8 mouse cellular contexts compared by ENCODE assay signal in the genomic region with DNA sequence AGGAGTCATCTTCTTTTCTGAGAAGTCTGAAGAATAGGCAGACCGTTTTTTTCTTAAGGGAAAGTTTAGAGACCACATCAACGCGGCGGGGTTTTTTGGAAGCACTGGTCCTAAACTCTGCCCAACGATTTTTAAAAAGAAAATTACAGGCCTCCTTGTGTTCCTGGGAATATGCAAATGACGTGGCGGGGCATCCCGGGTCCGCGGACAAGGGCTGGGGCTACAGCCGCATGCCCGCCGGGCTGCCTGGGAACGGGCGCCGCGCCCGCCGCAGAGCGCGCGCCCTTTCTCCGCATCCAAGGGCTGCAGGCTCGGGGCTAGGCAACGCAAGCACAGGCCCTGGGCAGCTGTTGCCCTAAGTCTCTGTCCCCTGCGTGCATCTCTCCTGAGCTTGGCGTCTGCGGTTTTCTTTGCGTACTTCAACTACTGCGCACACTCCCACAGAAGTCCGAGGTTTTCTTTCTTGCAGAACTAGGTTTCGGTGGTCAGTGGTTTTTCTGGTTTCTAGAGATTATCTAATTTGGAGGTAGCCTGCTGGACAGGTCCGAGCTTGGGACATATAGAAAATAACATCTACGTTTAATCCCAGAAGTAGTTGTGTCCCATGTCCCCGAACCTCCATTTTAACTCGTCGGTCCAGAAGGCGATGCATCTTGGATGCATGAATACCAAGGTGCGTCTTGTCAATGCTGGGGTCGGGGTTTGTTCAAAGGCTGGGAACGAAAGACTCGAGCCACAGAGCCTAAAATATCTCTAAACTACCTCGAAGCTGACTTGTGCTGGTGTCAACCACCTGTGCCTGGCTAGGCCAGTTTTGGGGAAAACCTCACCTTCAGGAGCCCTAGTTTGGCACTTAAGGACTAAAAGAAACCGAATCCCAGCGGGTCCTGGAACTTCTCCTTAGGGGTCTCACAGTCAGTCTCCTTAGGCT. TPM values are rescaled to one million over a fixed set of nuclear protein-coding genes. Genes with fewer than 3 reads are reported as not detected.
A peak's percentile ranks its signal among the peaks of the same experiment; 100 is the strongest.
DNase-seq lines count a peak whose midpoint lies in the region; ATAC-seq lines count a peak whose summit lies in the region.

No protein-coding gene starts in this region.

- peaks cover 61% of the 10 kb centered on the region for H3K4me1 ChIP-seq in heart, embryonic 10.5 days
- peaks cover 45% of the 10 kb centered on the region for H3K4me1 ChIP-seq in limb, embryonic 13.5 days
- 0 out of 2 replicates have a peak, but pooled peaks cover 4% of the 10 kb centered on the region for H3K4me1 ChIP-seq in stomach, embryonic 16.5 days (ENCODE audit: control insufficient read depth, insufficient read depth, low read length)

- ATAC-seq in limb, embryonic 13.5 days (ENCODE audit: low FRiP score, low read depth): no peak
- no peak for ATAC-seq in stomach, embryonic 16.5 days (ENCODE audit: insufficient read depth, low FRiP score)
- ATAC-seq in erythroid progenitor cell, adult 5-6 weeks (replicated peaks; ENCODE audit: low FRiP score, poor library complexity, severe bottlenecking): no peak

- H3K36me3 ChIP-seq in heart, embryonic 10.5 days: peaks cover 15% of the 10 kb centered on the region; the same call in 1 of the 2 replicates
- H3K36me3 ChIP-seq in limb, embryonic 13.5 days: no peaks in the 10 kb centered on the region
- H3K36me3 ChIP-seq in stomach, embryonic 16.5 days (ENCODE audit: control insufficient read depth, insufficient read depth, low read length): no peaks in the 10 kb centered on the region

- no peak for DNase-seq in heart, embryonic 10.5 days (ENCODE audit: low spot score)
- no peak for DNase-seq in heart, adult 9 months (ENCODE audit: low spot score in 2 of 2)
- peak; percentile 27 for DNase-seq in R1 (ENCODE audit: low read depth, low spot score)
- DNase-seq in forelimb bud, embryonic 11.5 days (ENCODE audit: low read depth, low spot score): peak; percentile 26
- no peak for DNase-seq in left cerebral cortex, adult 18-20 months (ENCODE audit: low spot score in 2 of 2)

- no peaks in the 10 kb centered on the region for H3K9me3 ChIP-seq in heart, embryonic 10.5 days
- no peaks in the 10 kb centered on the region for H3K9me3 ChIP-seq in limb, embryonic 13.5 days
- H3K9me3 ChIP-seq in stomach, embryonic 16.5 days (replicated peaks; ENCODE audit: control insufficient read depth, low read length): no peaks in the 10 kb centered on the region

- WGBS in heart, embryonic 10.5 days: 4% methylated on average over 45 of the region's 45 CpGs
- WGBS in limb, embryonic 13.5 days: 5% methylated on average over 45 of the region's 45 CpGs
- 6% methylated on average over 45 of the region's 45 CpGs for WGBS in stomach, embryonic 16.5 days

- H3K27ac ChIP-seq in heart, embryonic 10.5 days: peak overlapping the region; percentile 77
- H3K27ac ChIP-seq in limb, embryonic 13.5 days: no peak overlapping the region
- H3K27ac ChIP-seq in stomach, embryonic 16.5 days (ENCODE audit: low read length): peak overlapping the region; percentile 40; the same call in 1 of the 2 replicates

- H3K4me2 ChIP-seq in limb, embryonic 13.5 days (replicated peaks): peak overlapping the region; percentile 62
- H3K4me2 ChIP-seq in stomach, embryonic 16.5 days (ENCODE audit: low read depth, low read length): peak overlapping the region; percentile 38

- peaks cover 92% of the 10 kb centered on the region for H3K27me3 ChIP-seq in heart, embryonic 10.5 days (ENCODE audit: insufficient read depth, poor library complexity, severe bottlenecking)
- H3K27me3 ChIP-seq in limb, embryonic 13.5 days: peaks cover 88% of the 10 kb centered on the region
- peaks cover 83% of the 10 kb centered on the region for H3K27me3 ChIP-seq in stomach, embryonic 16.5 days (ENCODE audit: control insufficient read depth, insufficient read depth, low read length)

- peak overlapping the region; percentile 51 for H3K4me3 ChIP-seq in heart, embryonic 10.5 days
- peak overlapping the region; percentile 37 for H3K4me3 ChIP-seq in limb, embryonic 13.5 days
- H3K4me3 ChIP-seq in stomach, embryonic 16.5 days (replicated peaks; ENCODE audit: low read length): peak overlapping the region; percentile 26

- peak overlapping the region; percentile 67 for H3K9ac ChIP-seq in limb, embryonic 13.5 days
- peak overlapping the region; percentile 55 for H3K9ac ChIP-seq in stomach, embryonic 16.5 days (ENCODE audit: low read length)

RNA-seq across cellular contexts. Expression of gene Irx5, which starts 6.1 kb away (rescaled TPM):
- 13.2 and 13.7 TPM in 2 replicates for polyA plus RNA-seq in heart, embryonic 10.5 days (2016; fragmentation: Nextera tagmentation; extraction: Ambion mirVana)
- polyA plus RNA-seq in limb, embryonic 13.5 days (2015; fragmentation: Nextera tagmentation; extraction: Ambion mirVana): 19.7 and 20.2 TPM in 2 replicates
- polyA plus RNA-seq in stomach, embryonic 16.5 days (2015; fragmentation: Nextera tagmentation; extraction: Ambion mirVana): 1.4 and 1.5 TPM in 2 replicates
- not detected in 2 replicates for total RNA-seq in erythroid progenitor cell, adult 5-6 weeks (2015; ENCODE audit: low replicate concordance)
- total RNA-seq in erythroid progenitor cell, adult 5-6 weeks (2017; ENCODE audit: low replicate concordance): 0.13 TPM in 1 of 2 replicates, not detected in the other
- total RNA-seq in left cerebral cortex, adult 18-20 months (2021): under 1 TPM in 1 of 2 experiments, not detected in 1; 0.14 TPM

Comparison
In these comparisons a context has a peak if more than half of its experiments do, and no peak if none do; other contexts are left out.
1. DNase-seq: peak in R1 (single experiment) and forelimb bud, embryonic 11.5 days (single experiment); none in heart, embryonic 10.5 days (single experiment), heart, adult 9 months (0 of 2) and left cerebral cortex, adult 18-20 months (0 of 2).
2. Peak in every context shown above with its lines, with median percentiles within 50 percentile points of each other: H3K4me3 ChIP-seq.